Mouse (Mus musculus) ES-CJ7 (cell line): ENCODE measurements around the gene Entpd7.

Source experiments
- DNase-seq: peaks from one replicate; pipeline ENCODE4 v3.0.0; 2011; ENCODE audit warnings: low read depth, low spot score

The Entpd7 gene

DNA sequence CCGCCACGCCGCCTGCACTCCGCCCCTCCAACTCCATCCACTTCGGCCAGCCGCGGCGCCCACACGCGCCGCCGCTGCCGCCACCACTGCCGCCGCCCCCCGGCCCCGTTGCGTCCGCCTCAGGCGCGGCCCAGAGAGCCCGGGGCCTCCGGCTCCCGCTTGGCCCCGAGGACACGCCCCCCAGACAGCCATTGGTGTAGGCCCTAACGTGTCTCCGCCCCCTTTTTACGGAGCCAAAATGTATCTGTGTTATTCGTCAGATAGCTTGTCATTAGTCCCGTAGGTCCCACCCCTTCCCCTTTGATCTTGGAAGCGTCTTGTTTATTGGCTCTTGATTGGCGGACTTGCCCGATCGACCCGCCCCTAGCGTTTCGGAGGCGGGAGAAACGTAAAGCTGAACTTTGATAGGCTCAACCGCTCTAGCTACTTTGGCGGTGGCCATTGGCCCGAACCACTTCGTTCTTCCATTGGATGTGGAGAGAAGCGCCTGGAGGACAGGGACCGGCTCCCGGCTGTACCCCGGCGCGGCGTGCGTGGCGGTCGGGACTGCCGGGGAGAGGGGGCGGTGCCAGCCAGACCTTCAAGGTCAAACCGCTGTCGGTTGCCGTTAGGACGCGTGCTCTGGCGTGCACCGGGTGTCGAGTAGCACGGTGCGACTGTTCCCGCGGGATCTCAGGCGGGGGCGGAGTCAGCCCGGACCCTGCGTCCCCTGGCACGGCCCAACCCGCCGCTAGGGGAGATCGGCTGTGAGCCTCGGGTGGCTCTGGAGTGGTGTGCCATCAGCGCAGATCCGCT, 14.5 kb upstream of the Entpd7 start, which contains the start of gene Slc25a28:
TSS of gene Slc25a28 (minus strand) at position 152 of the 795 bp plus-strand sequence.
- peak; percentile 100 for DNase-seq

DNA sequence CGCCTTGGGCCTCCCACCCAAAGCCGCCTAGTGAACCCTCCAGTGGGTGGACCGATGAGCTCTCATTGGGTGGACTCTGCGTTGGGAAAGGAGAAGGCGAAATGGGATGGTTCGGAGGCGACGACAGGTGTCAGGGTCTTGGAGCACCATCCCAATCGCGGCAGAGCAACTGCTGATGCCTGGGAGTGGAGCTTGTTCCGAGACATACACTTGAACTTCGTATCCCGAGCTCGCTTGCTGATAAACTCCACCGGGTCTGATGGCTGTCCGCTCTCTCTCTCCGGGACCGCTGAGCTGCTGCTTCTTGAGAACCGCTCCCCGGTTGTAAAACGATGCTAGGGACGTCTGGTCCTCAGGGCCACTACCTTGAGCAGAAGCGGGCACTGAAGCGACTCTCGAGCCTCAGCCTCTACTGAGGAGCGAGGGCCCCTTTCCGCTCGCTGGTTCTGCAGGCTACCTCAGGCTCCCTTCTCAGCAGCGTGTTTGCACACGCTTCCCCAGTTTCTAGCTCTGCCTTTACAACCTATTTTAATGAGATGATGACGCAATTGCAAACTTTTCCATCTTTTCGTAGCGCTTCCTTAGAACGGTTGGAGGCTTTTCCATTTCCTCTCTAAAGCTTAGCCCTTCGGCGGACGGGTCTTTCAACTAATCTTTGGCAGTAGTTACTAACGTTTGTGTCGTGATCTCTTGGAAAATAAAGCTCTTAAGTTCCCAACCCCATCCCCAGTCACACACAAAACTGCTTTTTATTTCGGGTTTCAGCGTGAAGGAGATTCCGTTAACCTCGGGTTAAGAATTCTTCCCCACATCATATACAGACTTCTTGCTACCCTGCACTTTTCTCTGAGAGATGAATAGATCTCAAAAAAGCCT, 13.7 kb upstream of the Entpd7 start:
- DNase-seq, result peak; percentile 32

DNA sequence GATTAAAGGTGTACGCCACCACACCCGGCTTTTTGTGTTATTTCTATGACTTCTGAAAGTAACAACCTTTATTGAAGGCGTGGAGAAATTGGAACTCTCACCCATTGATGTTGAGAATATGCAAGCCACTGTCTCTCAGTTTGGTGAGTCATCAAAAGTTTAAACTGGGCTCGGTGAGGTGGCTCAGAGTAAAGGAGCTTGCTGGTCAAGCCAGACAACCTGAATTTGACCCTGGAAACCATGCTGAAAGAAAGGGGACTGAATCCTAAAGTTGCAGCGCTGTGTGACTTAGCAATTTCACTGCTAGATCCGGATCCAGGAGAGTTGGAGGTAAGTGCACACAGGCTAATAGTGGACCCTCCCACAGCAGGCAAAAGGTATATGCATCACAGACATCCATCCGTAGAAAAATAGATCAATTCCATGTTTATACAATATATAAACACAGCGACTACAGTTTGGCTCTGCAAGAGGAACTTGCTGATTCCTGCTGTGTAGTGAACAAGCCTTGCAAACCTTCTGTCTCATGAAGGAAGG, 10.9 kb upstream of the Entpd7 start:
- DNase-seq, result no peak

DNA sequence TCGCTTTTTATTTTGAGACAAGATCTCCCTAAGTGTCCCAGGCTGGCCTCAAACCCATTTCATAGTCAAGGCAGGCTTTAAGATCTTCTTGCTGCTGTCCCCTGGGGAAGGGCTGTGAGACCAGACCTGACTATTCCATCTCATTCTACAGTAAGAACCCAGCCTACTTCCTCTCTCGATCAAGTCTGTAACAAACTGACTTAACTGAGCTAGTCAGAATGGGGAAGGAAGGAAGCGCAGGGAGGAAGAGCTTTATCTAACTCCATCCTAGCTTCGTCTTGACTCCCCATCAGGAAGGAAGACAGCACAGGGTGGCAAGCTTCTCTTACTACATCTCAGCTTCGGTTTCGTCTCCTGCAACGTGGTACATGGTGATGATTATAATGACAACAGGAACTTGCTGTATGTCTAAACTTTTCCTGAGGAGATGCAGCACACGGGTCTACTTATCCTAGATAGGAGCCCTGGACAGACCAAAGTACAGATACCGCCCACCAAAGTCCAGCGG, 9.9 kb upstream of the Entpd7 start:
- DNase-seq, result no peak

DNA sequence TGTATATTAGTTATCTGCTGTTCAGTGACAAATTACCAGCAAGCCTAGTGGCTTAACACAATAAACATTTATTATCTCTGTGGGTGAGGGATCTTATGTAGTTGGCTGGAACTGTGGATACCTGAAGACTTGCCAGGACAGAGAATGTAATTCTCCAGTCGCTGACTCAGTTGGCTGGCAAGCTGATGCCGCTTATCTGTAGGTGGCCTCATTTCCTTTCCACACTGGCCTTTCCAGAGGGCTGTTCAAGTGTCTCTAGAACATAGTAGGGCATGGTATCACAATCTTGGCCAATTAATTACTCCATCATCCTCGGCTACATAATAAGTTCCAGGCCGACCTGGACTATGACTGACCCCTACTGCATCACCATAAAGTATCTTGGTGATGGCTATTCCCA, 7.9 kb upstream of the Entpd7 start:
- no peak for DNase-seq

DNA sequence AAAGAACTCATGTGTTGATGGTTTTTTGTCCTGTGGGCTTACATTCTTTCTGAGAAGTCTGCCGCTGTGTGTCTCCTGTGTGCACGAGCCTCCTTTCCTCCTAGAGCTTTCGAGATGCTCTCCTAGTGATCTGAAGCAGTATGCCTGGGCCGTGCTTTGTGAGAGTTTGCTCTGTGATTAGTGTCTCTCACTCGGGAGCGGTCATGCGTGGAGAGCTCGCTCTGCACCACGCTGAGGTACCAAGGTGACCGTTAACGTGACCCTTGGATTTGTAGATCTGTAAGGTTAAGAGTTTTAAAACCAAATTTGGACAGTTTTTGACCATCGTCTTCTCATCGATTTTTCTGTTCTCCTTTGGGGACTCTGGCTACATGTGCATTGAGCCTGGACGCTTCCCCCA, 3.3 kb downstream of the Entpd7 start:
- no peak for DNase-seq

DNA sequence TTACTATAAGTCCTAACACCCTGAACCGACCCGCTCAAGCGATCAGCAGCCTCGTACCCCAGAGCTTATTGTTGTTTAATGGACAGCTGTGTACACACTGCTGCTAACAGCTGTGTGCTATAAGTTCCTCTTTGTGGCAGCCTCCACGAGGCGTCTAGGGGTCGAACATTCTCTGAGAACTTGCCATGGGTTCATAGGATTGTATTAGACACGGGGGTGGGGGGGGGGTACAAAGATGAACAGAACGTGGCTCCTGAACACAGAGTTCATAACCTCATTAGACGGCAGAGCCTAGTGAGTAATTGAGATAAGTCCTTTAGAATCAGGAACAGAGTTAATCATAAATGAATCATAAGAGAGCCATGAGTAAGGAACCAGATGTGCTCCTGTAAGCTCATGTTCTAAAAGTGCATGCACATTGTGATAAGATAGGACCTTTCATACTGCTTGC, 6.1 kb downstream of the Entpd7 start:
- DNase-seq, result no peak

DNA sequence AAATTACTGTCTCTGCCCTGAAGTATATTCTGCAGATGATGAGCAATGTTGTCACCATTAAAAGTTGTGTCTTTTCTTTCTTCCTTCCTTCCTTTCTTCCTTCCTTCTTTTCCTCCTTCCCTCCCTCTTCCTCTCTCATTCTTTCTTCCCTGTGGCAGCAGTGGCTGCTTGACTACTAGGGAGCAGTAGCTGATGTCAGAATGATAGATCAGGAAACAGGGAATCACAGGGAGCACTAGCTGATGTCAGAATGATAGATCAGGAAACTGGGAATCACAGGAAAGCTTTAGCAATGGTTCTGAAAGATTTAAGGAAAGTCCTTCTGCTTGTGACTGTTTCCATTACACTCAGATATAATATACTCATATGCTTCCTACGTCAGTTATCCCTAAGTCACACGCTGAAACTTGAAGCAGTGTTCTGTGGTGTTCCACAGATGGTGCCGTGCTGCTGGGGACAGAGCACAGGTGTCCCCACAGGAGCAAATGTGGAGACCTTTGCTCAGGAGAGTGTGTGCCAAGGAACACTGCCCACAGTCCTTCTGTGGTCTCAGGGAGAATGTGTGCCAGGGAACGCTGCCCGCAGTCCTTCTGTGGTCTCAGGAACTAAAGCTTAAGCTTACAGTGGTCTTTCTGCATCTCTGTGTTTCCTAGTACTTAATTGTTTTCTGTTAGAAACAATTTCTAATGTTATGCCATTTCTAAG, 8.3 kb downstream of the Entpd7 start:
- no peak for DNase-seq

DNA sequence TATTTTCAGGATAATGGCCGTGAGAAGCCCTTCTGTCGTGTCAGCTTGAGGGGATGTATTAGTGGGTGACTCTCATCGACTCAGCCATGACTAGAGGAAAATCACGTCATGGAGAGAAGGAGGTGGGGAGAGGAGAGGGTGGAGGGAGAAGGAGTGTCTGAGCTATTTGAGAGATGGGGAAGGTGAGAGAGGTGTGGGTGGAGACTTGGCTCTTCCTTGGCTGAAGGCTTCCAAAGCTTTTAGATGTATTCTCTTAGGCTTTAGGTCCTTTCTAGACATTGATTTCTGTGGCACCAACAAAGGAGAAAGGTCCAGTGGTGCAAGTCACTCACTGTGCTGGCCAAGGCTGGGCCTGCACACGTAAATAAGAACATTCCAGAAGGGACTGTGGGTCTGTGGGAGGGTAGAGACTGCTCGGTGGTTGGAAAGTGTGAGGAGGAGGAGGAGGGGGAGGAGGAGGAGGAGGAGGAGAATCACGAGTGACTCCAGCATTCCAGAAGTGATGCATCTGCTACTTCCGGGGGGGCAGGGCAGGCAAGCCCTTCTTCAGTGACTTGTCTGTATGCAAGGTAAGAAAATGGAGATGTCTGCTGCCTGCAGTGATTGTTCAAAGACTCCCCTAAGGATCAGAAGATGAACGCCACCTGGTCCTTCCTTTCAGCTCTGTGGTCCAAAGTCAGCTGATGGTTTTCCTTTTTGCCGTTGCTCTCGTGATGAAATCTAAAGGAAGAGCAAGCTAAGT, 9.7 kb downstream of the Entpd7 start:
- DNase-seq, result peak; percentile 27

DNA sequence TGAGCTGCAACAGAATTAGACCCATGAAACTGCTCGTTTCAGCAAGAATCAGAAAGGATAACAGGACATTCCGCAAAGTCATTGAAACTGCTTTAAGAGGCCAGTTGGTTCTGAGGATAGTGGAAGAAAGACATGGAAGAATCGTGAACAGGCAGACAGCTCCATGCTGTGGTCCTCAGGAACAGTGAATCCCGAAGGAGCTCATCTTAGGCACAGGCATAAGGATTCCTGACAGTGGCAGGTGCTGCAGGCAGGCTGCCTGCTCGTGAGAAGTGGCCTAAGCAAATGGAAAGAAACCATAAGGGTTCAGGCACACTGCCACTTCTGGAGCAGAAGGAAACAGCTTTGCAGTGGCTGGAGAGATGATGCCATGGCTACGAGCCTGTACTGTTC, 10.3 kb downstream of the Entpd7 start:
- DNase-seq, result no peak

DNA sequence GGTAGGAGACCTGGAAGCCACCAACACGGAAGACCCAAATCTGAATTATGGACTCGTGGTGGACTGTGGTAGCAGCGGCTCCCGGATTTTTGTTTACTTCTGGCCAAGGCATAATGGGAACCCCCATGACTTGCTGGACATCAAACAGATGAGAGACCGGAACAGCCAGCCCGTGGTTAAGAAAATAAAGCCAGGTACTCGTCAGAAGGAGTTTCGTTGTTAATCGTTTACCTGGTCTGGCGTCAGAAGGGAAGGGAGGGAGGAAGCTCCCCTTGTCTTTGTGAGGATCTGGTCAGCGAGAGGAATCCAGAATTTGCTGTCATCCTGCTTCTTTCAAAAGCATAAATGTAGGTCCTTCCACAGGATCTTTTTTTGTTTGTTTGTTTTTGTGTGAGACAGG, 14.7 kb downstream of the Entpd7 start:
- no peak for DNase-seq

DNA sequence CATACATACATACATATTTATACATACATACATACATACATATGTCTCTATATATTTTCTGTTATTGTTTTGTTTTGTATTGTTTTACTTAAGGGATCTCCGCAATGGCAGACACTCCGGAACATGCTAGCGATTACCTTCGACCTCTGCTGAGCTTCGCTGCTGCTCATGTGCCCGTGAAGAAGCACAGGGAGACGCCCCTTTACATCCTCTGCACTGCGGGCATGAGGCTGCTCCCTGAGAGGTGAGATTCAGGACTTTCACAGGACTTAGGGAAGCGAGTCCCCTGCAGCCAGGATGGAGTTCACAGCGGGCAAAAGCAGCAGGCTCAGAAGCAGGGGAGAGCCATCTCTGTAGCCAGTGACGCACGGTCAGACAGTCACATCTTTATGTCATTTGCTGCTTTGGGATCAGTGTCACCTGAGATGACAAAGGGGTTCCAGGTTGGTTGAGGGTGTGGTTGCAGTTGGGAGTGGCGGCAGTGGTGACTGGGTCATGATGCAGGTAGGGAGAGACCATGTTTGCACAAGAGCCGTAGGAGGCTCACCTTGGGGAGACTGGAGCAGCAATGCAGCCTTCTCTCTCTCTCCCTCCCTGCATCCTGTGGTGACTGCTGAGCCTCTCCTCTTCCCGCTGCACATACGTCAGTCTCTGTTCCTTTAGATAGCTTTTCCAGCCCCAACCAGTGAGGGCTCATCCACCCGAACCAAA, 15.5 kb downstream of the Entpd7 start:
- DNase-seq, result no peak

DNA sequence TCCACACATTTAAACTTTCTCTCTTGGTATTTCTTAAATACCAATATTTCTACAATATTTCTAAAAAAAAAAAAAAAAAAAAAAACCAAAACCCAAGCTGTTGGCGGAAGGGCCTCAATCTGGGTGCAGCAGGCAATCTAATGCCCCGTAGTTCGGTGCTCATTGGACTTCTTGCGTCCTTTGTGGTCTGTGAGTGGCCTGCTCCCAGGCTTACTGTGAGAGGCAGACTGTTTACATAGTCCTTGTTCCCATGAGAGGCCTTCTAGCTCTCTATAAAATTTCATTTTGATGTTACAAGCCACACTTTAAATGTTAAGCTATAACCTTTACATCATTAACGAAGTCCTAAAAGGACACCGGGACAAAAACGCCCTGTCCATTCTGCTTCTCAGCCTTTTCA, 18.7 kb downstream of the Entpd7 start:
- DNase-seq, result no peak

DNA sequence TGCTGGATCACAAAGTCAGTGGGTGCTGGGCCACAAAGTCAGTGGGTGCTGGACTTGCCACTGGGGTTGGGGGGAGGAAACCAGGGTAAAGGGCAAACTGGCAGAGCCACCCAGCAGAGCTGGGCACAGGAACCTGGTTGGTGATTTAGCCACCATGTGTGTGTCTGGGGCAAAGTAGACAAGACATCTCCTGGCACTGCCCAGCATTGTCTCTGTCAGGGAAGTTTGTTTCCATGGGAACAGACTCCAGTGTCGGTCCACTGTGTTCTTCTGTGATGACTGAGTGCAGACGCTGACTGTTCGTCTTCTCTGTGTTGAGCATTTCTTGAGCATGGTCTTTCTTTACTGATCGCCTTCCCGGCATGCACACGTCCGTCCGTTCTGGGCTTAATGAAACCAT, 19.8 kb downstream of the Entpd7 start:
- DNase-seq, result no peak

DNA sequence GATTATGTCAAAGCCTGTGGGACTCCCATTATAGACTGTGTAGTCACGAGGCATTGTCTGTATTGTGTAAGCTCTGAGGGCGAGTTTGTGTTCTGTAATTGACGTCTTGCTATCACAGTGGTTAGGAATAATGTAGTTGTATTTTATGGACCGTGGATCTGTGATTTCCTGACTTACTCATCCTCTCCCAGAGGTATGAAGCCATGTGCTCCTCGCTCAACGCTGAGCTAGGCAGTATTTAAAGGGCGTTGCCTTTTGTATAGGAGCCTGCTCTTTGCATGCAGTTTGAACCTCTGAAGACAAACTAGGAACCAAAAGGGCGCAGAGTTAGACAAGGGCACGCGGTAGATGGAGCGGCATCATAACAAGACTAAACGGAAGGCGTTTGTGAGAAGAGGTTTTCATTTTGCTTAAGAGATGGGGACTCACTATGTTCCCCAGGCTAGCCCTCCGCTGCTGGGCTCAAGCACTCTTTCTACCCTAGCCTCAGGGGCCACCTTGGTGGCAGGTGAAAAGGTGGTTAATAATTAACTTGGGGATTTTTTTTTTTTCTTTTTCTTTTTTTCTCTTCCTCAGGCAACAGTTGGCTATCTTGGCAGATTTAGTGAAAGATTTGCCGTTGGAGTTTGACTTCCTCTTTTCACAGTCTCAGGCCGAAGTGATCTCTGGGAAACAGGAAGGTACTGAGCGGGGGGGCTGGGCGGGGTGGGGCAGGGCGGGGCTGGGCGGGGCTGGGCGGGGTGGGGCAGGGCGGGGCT, 21.9 kb downstream of the Entpd7 start:
- DNase-seq, result no peak

DNA sequence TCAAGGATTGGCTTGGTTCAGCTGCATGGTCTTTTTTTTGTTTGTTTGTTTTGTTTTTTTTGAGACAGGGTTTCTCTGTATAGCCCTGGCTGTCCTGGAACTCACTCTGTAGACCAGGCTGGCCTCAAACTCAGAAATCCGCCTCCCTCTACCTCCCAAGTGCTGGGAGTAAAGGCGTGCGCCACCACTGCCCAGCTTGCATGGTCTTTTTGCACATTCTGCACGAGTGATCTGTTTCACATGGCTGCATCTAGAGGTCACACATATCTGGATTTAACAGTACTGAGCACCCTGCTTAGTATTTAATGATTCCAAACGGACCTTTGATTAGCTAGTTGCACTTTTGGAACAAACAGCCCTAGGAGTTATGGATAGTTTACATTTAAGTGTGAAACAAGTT, 22.5 kb downstream of the Entpd7 start:
- no peak for DNase-seq

DNA sequence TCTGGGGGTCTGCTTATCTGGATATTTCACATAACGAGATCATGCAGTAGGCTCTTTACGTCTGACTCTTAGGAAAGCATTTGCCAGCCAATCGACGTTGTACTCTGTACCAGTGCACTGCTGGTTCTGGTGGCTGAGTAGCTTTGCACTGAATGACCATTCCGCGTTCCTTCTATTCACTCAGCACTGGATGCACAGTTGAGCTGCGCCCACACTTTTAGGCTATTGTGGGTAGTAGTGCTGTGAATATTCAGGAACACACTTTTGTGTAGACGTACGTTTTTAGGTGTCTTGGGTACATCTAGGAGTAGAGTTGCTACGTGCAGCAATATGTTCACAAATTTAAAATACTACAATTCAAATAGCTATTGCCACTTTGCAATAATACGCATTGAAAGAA, 30.6 kb downstream of the Entpd7 start:
- no peak for DNase-seq

DNA sequence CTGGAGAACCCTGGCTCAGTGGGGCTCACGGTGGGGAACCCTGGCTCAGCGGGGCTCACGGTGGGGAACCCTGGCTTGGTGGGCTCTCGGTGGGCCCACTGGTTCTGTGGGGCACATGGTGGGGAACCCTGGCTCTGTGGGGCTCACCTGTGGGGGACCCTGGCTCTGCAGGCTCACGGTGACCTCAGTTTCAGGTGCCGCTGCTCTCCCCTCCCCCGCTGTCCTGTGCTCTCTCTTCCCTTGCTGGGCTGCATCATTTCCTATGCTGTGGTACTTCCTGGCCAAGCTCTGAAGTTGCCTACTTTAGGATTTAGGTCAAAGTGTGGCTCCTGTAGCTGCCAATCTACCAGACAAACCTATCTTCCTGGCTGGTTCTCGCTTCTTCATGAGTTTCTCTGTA, 33.4 kb downstream of the Entpd7 start:
- no peak for DNase-seq

DNA sequence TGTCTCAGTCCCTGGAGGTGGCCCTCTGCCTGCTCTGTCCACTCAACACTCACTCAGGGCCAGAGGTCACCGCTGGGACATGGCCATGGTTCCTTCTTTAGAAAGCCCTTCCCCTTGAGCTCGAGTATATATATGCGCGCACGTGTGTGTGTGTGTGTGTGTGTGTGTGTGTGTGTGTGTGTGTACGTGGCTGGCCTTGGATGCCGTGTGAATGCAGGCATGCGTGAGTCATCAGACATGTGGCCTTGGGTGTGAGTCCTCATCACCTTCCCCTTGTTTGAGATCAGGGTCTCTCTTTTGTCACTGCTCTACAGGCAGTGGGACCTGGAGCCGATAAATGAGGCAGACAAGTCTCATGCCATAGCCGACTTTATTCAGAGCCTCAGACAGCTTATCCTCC, 34.0 kb downstream of the Entpd7 start:
- no peak for DNase-seq

DNA sequence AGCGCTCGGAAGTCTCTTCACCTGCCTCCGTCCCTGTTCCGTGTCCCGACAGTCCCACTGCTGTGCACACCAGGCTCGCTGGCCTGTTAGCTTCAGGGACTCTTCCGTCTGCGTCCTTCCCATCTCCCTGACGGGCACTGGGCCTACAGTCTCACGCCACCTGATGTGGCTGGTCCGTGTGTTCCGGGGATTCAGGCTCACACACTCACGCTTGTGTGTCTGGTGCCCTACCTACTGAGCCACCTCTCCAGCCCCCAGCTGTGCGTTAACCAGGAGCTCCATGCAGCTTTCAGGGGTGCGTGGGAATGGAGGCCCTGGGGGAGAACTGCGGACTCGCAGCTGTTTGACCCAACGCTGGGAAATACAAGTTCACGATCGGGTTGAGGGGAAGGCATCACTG, 34.7 kb downstream of the Entpd7 start:
- DNase-seq, result no peak
